Mouse (Mus musculus) C2C12 (cell line): ENCODE measurements around the gene H2-Ab1. TPM values are rescaled to one million over a fixed set of nuclear protein-coding genes. Genes with fewer than 3 reads are reported as not detected.

Experiments used
- H3K27me3 ChIP-seq: one replicate; pipeline ENCODE4 v1.6.1; 2011; ENCODE audit not compliant: control insufficient read depth, insufficient read depth, insufficient read length
- H3K36me3 ChIP-seq: one replicate; pipeline ENCODE4 v1.6.1; 2011; ENCODE audit not compliant: control insufficient read depth, insufficient read depth
- H3K4me3 ChIP-seq: one replicate; pipeline ENCODE4 v1.5.1; 2011; ENCODE audit warnings: mild to moderate bottlenecking, control low read depth; ENCODE audit not compliant: poor library complexity, insufficient read depth, severe bottlenecking
- H3K79me2 ChIP-seq: one replicate; pipeline ENCODE4 v1.6.1; 2011; ENCODE audit not compliant: control insufficient read depth, insufficient read depth
- H3K79me3 ChIP-seq: one replicate; pipeline ENCODE4 v1.6.1; 2011; ENCODE audit warnings: low read depth, control low read depth
- H3ac ChIP-seq: one replicate; pipeline ENCODE3; 2011; ENCODE audit warnings: low read depth; ENCODE audit not compliant: control insufficient read depth, insufficient read length
- CEBPB ChIP-seq: IDR thresholded peaks from one replicate; pipeline ENCODE4 v1.6.1; 2011; ENCODE audit warnings: low read depth, mild to moderate bottlenecking, control low read depth, moderate library complexity
- CTCF ChIP-seq: IDR thresholded peaks from one replicate; pipeline ENCODE4 v1.5.1; 2011; ENCODE audit not compliant: control insufficient read depth, insufficient read depth, insufficient read length
- FOSL1 ChIP-seq: IDR thresholded peaks from one replicate; pipeline ENCODE4 v1.8.0; 2011; ENCODE audit warnings: mild to moderate bottlenecking, low read length; ENCODE audit not compliant: poor library complexity, insufficient read depth, severe bottlenecking
- MAX ChIP-seq: IDR thresholded peaks from one replicate; pipeline ENCODE4 v1.6.1; 2011; ENCODE audit warnings: mild to moderate bottlenecking, control low read depth
- MYOD1 ChIP-seq: IDR thresholded peaks from one replicate; pipeline ENCODE4 v1.6.1; 2011; ENCODE audit warnings: low read depth; ENCODE audit not compliant: control insufficient read depth, insufficient read length
- MYOG ChIP-seq: IDR thresholded peaks from one replicate; pipeline ENCODE4 v1.6.1; 2011; ENCODE audit not compliant: control insufficient read depth, insufficient read length; ENCODE audit errors: extremely low read depth
- USF1 ChIP-seq: IDR thresholded peaks from one replicate; pipeline ENCODE4 v1.6.1; 2011; ENCODE audit warnings: low read depth, mild to moderate bottlenecking, control low read depth, moderate library complexity
- long read RNA-seq, 2 experiments: library from polyadenylated mRNA; unstranded; transcript quantifications; one replicate each; pipeline ENCODE4 v2.0.0; 2019 to 2020
- polyA plus RNA-seq: library from polyadenylated mRNA; unstranded; fragments of >200 nt; fragmentation: generic; extraction: Trizol; gene quantifications from one replicate; pipeline ENCODE4 v1.2.1, GENCODE M21; 2012; ENCODE audit warnings: missing spikeins

H2-Ab1 gene
- polyA plus RNA-seq, result not detected
- long read RNA-seq, experiment 1, result 0 reads
- long read RNA-seq, experiment 2, result 0 reads

- H3ac ChIP-seq, result no peak within 1 kb of the TSS
- peaks cover 10% of the 10 kb centered on the region for H3K27me3 ChIP-seq
- no peaks in the 10 kb centered on the region for H3K79me2 ChIP-seq
- H3K36me3 ChIP-seq, result no peaks in the 10 kb centered on the region
- TF ChIP-seq FOSL1 (no peak), MYOD1 (no peak), MYOG (no peak), MAX (no peak), USF1 (no peak), CEBPB (no peak), CTCF (no peak)
- H3K79me3 ChIP-seq, result no peaks in the 10 kb centered on the region
- H3K4me3 ChIP-seq, result no peak within 1 kb of the TSS
Measured at GRCm38 (mm10) chr17:34257594-34258375, at the start of gene H2-Ab1. H2-Ab1 (plus strand) TSS chr17:34257689.

GRCm38 (mm10) chr17:34207866-34208265 lies 49.6 kb upstream of the H2-Ab1 start:
- Histone ChIP-seq H3K79me3 (no peaks in the 10 kb centered on the region), H3K4me3 (no peak overlapping the region), H3K36me3 (no peaks in the 10 kb centered on the region), H3ac (no peak overlapping the region), H3K27me3 (peaks cover 10% of the 10 kb centered on the region), H3K79me2 (no peaks in the 10 kb centered on the region)
- no peak for TF ChIP-seq CTCF
- TF ChIP-seq MYOD1, result no peak
- no peak for TF ChIP-seq CEBPB
- TF ChIP-seq FOSL1, result no peak
- no peak for TF ChIP-seq MAX
- TF ChIP-seq USF1, result no peak
- no peak for TF ChIP-seq MYOG

- Histone ChIP-seq H3K4me3 (no peak overlapping the region), H3K79me2 (no peaks in the 10 kb centered on the region), H3K36me3 (no peaks in the 10 kb centered on the region), H3K79me3 (no peaks in the 10 kb centered on the region), H3ac (no peak overlapping the region), H3K27me3 (peaks cover 11% of the 10 kb centered on the region)
- no peak for TF ChIP-seq MAX
- no peak for TF ChIP-seq CEBPB
- TF ChIP-seq USF1, result no peak
- no peak for TF ChIP-seq MYOD1
- TF ChIP-seq MYOG, result no peak
Measured at GRCm38 (mm10) chr17:34208421-34208820, 49.1 kb upstream of the H2-Ab1 start.

GRCm38 (mm10) chr17:34209680-34210079 lies 47.8 kb upstream of the H2-Ab1 start:
- Histone ChIP-seq H3K79me3 (no peaks in the 10 kb centered on the region), H3K27me3 (peaks cover 23% of the 10 kb centered on the region), H3K36me3 (no peaks in the 10 kb centered on the region), H3ac (no peak overlapping the region), H3K4me3 (no peak overlapping the region), H3K79me2 (no peaks in the 10 kb centered on the region)
- TF ChIP-seq MAX (no peak), MYOG (no peak), USF1 (no peak), CEBPB (no peak), MYOD1 (no peak), CTCF (no peak), FOSL1 (no peak)

GRCm38 (mm10) chr17:34210599-34210998 lies 46.9 kb upstream of the H2-Ab1 start:
- H3K79me2 ChIP-seq, result no peaks in the 10 kb centered on the region
- no peaks in the 10 kb centered on the region for H3K36me3 ChIP-seq
- H3ac ChIP-seq, result no peak overlapping the region
- H3K4me3 ChIP-seq, result no peak overlapping the region
- H3K27me3 ChIP-seq, result peaks cover 25% of the 10 kb centered on the region
- H3K79me3 ChIP-seq, result no peaks in the 10 kb centered on the region
- TF ChIP-seq FOSL1, result no peak
- TF ChIP-seq MYOD1, result peak; percentile 97

GRCm38 (mm10) chr17:34211746-34212365 lies 45.6 kb upstream of the H2-Ab1 start:
- Histone ChIP-seq H3K4me3 (no peak overlapping the region), H3K79me2 (no peaks in the 10 kb centered on the region), H3K27me3 (peaks cover 34% of the 10 kb centered on the region), H3ac (no peak overlapping the region), H3K79me3 (no peaks in the 10 kb centered on the region), H3K36me3 (no peaks in the 10 kb centered on the region)
- TF ChIP-seq FOSL1 (no peak), CEBPB (no peak), CTCF (no peak), MYOG (no peak), USF1 (no peak), MAX (no peak), MYOD1 (no peak)
